Mouse (Mus musculus): ENCODE results near the gene Adamts3. TPM values are rescaled to one million over a fixed set of nuclear protein-coding genes. Genes with fewer than 3 reads are reported as not detected.

Gene Adamts3
- total RNA-seq, 2 experiments from 2014 or later: not detected

DNA sequence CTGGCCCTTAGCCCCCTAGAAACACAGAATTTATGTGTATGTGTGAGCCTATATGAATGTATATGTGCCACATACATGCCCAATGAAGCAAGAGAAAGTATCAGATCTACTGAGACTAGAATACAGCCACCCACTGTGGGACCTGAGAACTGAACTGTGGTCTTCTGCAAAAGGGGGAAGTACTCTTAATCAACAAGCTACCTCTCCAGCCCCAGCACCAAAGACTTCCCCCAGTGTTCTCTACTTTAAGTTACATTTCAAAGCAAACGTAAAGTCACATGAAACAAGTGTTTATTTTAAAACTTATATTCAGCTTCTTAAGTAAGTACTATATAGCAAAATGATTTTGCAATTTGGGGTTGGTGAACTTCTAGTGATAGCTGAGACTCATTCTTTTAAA, 62.0 kb downstream of the Adamts3 start:
- ATAC-seq (replicated peaks; ENCODE audit: low FRiP score, poor library complexity, severe bottlenecking): no peak

DNA sequence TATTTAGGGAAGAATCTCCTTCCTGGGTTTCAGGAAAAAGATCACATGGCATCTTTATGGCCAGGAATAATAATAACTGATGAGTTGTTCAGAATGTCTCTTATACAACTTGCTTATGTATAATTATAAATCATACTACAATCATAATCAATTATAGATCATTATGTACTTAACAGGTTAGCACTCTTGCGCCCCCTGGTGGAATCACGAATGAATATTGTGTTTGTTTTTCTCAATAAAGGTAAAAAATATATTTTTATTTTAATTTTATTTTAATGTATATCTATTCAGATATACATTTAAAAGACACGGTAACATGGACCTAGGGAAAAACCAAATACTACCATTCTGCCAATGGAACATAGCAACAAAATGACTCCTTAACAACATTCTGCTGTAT, 63.6 kb downstream of the Adamts3 start:
- no peak for ATAC-seq (replicated peaks; ENCODE audit: low FRiP score, poor library complexity, severe bottlenecking)

GRCm38 (mm10) chr5:89816610-89817009, 66.5 kb downstream of the Adamts3 start:
- no peak for ATAC-seq (replicated peaks; ENCODE audit: low FRiP score, poor library complexity, severe bottlenecking)

GRCm38 (mm10) chr5:89814552-89814951, 68.6 kb downstream of the Adamts3 start:
- ATAC-seq (replicated peaks; ENCODE audit: low FRiP score, poor library complexity, severe bottlenecking): no peak

DNA sequence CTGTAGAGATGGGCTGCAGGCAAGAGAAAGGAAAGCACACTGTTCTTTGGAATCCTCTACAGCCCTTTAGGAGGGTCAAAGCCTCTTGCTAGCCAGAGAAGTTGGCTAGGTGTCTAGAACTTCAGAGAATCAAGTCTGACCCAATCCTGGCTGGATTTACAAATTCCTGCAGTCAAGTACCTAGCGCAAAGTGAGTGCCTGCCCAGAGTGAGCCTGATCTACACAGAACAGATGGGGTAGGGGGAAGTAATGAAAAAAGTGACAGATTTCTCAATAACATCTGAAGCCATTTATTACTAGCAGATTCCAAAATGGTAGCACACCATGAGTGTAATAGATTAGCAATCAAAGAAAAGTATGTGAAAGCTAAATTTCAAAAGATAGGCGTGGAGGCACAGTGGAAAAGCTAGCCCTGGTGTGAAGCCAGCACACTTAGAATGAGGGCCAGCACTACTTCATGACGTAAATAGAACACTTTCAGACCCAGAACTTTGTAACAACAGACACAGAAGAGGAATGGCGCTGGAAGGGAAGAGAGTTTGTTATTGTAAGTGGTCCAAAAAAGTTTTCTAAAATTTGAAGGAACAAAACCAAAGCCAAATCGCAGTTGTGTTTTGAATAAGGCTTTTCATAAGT, 82.8 kb downstream of the Adamts3 start:
- ATAC-seq (replicated peaks; ENCODE audit: low FRiP score, poor library complexity, severe bottlenecking): no peak

DNA sequence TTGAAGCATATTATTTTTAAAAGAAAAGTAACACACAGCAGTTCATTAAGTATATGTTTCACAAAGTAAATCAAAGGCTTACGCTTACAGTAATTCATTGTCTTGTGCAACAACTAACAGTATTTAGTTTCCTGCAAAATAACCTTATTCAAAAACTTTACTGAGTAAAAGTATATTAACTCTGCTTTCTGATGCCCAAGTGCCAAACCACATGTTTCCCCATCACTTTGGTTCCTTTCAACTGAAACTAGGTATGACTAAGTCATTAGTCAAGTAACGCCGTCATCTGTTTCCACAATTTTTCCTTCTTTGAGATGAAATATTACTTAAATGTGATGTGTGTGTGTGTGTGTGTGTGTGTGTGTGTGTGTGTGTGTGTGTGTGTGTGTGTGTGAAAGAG, 89.4 kb downstream of the Adamts3 start:
- no peak for ATAC-seq (replicated peaks; ENCODE audit: low FRiP score, poor library complexity, severe bottlenecking)

GRCm38 (mm10) chr5:89784635-89785034, 98.5 kb downstream of the Adamts3 start:
- no peak for ATAC-seq (replicated peaks; ENCODE audit: low FRiP score, poor library complexity, severe bottlenecking)

- ATAC-seq (replicated peaks; ENCODE audit: low FRiP score, poor library complexity, severe bottlenecking): no peak
Observed at GRCm38 (mm10) chr5:89779823-89780222, 103.3 kb downstream of the Adamts3 start.

GRCm38 (mm10) chr5:89778610-89779009, 104.5 kb downstream of the Adamts3 start:
- ATAC-seq (replicated peaks; ENCODE audit: low FRiP score, poor library complexity, severe bottlenecking): no peak

DNA sequence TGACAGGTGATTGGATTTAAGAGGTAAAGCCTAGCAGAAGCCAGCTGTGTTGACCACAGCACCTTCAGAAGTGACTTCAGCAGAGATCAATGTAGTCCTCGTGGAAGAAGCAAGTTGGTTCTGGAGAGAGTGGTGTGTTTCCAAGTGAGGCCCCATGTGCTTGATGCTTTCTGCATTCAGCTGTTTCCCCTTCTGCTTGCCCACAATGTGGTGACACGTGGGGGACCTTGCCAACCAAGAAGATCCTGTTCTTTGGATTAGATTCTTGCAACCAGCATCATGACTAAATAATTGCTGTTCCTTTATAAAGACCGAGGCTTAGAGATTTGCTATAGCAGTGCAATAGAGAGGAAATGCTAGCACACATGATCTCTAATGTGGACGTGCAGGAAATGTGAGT, 105.7 kb downstream of the Adamts3 start:
- no peak for ATAC-seq (replicated peaks; ENCODE audit: low FRiP score, poor library complexity, severe bottlenecking)

DNA sequence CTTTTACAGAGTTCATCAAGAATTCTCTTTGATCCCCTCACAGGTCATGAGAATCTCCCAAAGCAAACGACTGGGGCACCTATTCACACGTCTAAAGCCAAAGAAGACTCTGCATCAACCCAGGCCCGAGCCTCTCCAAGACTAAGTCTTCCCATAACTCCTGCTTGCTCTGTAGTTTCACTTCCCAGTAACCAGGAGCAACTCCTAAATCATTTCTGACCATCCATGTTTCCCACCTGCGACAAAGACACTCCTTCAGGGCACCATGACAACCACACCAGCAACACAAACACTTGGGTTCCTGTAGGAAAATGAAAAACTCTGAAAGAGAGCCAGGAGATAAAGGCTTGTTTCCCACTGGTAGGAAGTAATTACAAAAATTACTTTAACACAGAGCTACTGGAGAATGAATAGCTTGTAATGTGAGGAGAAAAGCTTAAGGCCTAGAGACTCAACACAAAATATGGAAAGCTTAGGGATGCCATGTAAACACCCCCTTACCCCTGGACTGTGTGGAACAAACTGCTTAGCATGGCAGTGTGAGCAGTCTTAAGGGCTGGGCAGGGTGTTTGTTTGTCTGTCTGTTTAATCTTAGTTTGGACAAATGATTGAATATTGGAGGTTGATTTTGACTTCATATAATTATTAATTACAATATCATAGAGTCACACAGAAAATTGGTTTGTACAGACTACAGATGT, 112.3 kb downstream of the Adamts3 start:
- ATAC-seq (replicated peaks; ENCODE audit: low FRiP score, poor library complexity, severe bottlenecking): no peak

DNA sequence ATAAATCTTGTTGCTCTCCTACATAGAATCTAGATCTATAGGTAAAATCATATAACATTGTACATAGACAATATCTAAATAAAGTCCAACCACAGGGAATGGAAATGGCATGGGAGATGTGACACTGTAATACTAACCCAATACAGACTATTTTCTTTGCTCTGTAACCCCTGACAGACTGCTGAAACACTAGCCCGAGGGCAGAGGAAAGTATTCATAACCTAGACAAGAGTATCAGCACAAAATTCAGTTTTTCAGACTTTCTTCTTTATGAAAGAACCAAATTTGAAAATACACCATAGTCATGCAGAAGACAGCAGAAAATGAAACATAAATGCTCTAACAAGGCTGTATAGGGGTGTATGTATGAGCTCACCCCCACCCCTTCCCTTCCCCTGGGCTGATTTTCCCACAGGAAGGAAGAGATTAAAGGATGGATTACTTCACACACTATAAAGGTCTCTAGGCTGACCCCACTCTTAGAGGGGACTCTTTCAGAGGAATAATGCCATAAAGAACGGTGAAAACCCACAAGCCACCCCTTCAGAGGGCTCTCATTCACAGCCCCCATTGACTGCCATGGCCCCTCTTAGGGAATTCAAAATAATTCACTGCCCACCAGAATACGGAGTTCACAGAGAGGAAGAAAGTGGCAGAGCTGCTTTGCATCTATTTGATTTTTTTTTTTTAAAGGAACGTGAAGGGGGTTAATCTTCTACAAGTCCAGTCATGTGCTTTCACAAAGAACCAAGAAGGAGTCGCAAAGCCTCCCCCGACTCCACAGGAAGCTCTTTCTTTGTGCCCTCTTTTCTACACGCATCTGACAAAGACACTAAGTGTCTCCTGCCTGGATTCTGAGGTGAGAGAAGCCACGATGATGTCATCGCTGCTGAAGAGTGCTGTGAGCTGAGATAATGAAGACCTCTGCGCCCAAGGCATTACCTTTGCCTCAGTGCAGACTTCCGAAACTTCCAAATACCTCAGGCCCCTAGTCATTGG, 119.6 kb downstream of the Adamts3 start:
- ATAC-seq (replicated peaks; ENCODE audit: low FRiP score, poor library complexity, severe bottlenecking): no peak

- no peak for ATAC-seq (replicated peaks; ENCODE audit: low FRiP score, poor library complexity, severe bottlenecking)
Observed at GRCm38 (mm10) chr5:89760368-89760767, 122.8 kb downstream of the Adamts3 start.

GRCm38 (mm10) chr5:89751836-89752235, 131.3 kb downstream of the Adamts3 start:
- no peak for ATAC-seq (replicated peaks; ENCODE audit: low FRiP score, poor library complexity, severe bottlenecking)

- peak; percentile 19; the same call in 1 of the 2 replicates for ATAC-seq (replicated peaks; ENCODE audit: low FRiP score, poor library complexity, severe bottlenecking)
Observed at GRCm38 (mm10) chr5:89748185-89748884, 134.8 kb downstream of the Adamts3 start.

- ATAC-seq (replicated peaks; ENCODE audit: low FRiP score, poor library complexity, severe bottlenecking): no peak
Observed at GRCm38 (mm10) chr5:89747149-89747659, 135.9 kb downstream of the Adamts3 start.

GRCm38 (mm10) chr5:89745112-89745511, 138.0 kb downstream of the Adamts3 start:
- ATAC-seq (replicated peaks; ENCODE audit: low FRiP score, poor library complexity, severe bottlenecking): no peak

DNA sequence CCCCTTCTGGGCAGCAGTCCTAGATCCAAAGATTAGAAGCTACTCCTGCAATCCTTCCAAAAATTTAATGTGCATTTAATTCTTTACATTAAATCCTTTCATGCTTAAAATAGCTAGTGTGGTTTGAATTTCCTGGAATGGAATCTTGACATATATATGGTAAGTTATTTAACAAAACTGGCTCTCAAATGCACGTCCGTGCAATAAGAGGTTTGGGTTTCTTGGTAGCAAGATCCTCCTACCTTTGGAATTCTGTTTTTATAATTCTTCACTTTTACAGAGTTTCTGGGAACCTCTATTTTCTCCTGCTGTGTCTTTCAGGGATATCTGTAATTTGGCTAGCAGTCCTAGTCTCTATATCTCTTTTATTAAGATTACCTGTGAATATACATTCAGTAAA, 148.4 kb downstream of the Adamts3 start:
- ATAC-seq (replicated peaks; ENCODE audit: low FRiP score, poor library complexity, severe bottlenecking): no peak

DNA sequence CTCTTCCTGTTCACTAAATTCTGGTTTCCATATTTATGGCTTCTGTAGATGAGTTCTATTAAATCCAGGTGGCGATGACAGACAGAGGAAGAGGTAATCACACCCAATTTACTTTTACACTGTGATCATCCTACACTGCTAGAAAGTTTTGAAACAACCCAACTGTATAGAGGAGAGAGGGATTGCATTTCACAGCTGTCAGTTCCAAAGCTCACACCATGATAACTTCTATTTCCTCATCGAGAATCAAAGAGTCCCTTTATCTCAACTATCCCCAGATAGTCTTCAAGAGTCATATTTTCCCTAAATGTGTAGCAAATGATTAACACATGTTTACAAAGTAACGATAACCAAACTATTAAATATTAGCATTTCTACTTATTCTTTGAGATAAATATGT, 152.7 kb downstream of the Adamts3 start:
- ATAC-seq (replicated peaks; ENCODE audit: low FRiP score, poor library complexity, severe bottlenecking): no peak

GRCm38 (mm10) chr5:89728117-89728516, 155.0 kb downstream of the Adamts3 start:
- no peak for ATAC-seq (replicated peaks; ENCODE audit: low FRiP score, poor library complexity, severe bottlenecking)

All from erythroid progenitor cell, adult 5-6 weeks (primary cell).